Mouse (Mus musculus): ENCODE measurements around the gene Clnk.

Clnk gene

DNA sequence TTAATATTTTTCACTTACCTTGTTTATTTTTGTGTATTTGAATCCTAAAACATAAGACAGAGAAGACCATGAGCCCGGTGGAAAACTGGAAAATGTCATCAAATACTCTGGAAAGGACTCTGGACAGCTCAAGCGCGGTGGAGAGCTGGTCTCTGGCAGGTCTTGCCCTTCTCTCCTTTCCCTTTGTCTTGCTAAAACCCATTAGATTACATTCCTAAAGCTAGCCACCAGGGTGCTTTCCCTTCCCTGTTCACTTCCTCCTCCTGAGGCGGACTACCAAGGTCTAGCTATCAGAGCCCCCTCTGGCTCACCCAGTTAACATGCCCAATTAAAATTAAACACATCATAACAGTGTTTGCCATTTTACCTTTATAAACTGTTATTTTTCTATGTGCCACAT, 123.9 kb downstream of the Clnk start:
- no peak for DNase-seq (ENCODE audit: low spot score in 2 of 2)

GRCm38 (mm10) chr5:38708940-38709581, 167.6 kb downstream of the Clnk start:
- DNase-seq (ENCODE audit: low spot score in 2 of 2) = no peak

DNA sequence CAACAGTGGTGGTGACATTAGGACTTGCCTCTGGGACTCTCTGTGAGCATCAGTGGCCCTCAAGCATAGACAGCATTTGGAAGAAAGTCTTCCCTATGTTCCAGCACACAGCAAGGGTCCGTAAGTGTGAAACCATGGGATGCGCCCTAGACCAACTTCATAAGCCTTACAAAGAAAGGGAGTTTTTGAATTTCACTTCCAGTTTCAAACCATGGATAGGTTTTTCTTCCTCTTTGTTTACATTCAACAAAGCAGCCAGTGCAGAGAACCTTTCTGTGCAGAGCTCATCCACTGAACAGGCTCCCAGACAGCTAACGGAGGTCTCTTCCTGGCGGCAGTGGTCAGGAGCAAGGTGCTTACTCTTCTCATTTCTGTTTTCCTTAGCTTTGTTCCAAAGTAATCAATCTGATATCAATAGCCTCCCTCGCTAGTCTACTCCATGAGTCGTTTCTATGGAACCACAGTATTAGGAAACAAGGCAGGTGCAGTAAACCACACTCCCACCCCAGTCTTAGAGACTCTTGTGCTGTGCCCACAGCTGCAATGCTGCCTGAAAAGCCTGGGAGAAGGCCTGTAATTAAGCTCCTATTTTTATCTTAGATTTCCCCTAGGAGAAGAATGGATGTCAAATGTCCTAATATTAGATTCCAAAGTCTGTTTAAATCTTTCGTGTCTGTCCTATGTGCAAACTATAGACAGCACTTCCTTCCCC, 169.1 kb downstream of the Clnk start:
- no peak for DNase-seq (ENCODE audit: low spot score in 2 of 2)

DNA sequence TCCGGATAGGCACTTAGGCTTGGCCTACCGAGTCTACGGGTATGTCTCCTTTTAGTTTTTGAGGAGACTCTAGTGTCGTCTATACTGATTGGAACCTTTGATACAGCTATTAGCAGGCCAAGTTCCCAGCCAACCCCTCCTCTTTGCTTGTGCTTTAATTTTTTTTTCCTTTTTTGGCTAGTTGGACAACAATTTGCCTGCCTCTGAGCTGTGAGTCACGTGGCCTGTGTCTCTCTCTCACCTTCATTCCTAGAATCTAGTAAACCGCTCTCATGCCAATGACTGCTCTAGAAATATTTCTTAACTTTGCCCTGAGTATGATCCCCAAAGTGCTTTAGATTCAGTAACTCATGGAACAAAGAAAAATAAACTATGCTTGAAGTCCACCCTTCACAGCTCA, 173.7 kb downstream of the Clnk start:
- DNase-seq (ENCODE audit: low spot score in 2 of 2) = no peak

DNA sequence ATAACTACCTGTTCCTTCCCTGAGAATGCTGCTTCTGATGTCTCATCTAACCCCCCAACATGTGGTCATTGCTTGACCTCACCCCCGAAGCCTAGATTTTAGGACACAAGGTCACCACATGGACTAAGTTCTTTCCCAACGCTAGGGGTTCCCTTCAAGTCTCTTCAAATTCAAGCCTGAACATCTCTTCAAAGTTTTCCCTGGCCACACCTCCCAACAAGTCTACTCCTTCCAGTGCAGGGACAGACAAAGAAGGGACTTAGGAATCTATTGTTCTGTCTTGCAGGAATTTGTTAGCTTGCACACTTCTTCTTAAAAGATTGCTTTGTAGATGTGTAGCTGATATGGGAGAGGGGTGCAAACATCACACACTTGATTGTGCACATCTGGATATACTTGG, 174.5 kb downstream of the Clnk start:
- no peak for DNase-seq (ENCODE audit: low spot score in 2 of 2)

DNA sequence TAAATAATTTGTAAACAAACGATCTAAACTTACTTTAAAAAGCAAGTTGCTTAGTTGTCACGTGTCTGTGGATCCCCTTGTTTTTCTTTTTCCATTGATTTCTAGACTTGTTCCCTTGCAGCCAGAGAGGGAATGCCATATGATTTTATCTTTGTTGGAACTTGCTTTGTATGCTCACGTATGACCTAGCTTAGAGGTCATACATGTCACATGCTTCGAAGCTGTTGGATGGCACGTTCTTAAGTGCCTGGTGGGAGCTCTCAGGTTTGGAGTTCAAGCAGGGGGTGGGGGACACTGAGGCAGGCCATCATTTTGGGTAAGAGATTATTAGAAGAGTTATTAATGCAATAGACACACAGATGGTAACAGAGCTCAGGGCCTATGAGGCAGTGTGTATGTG, 178.1 kb downstream of the Clnk start:
- no peak for DNase-seq (ENCODE audit: low spot score in 2 of 2)

- DNase-seq (ENCODE audit: low spot score in 2 of 2) = no peak
These were observed 178.6 kb downstream of the Clnk start for GRCm38 (mm10) chr5:38698046-38698445.

- DNase-seq (ENCODE audit: low spot score in 2 of 2) = no peak
These were observed 179.8 kb downstream of the Clnk start for GRCm38 (mm10) chr5:38696616-38697375.

DNA sequence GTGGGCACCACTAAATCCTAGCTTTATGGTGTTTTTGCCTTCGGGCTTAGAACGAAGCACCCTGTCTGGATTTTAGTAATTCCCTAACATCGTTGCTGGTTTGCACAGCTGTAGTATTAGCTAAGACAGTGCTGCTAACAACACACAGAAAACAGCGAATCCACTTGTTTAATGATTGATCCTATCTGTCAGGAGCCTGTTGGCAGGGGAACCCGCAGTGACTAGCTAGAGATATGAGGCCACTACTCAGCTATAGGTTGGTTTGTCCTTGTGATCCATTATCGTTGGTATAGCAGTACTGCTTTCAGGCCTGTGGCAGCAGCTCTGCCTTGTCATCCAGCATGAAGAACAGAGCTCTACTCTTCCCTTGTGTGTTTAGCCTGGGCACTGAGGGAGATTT, 183.8 kb downstream of the Clnk start:
- no peak for DNase-seq (ENCODE audit: low spot score in 2 of 2)

GRCm38 (mm10) chr5:38689186-38689585, 187.4 kb downstream of the Clnk start:
- DNase-seq (ENCODE audit: low spot score in 2 of 2) = no peak

DNA sequence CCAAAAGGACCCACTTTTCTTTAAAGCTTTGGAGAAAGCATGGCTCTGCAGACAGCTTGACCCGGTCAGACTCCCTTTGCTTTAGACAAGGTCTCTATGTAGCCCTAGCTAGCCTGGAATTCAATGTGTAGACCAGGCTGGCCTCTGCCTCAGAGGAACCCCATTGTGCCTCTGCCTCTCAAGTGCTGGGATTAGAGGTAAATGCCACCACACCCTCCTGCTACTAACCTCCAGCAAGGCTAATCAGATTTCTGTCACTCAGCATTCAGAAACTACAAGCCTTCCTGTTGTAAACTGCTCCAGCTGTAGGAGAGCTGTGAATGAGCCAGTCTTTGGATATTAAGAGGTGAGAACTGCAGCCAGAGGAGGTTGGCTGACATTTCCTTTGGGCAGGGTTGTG, 188.9 kb downstream of the Clnk start:
- DNase-seq (ENCODE audit: low spot score in 2 of 2) = no peak

DNA sequence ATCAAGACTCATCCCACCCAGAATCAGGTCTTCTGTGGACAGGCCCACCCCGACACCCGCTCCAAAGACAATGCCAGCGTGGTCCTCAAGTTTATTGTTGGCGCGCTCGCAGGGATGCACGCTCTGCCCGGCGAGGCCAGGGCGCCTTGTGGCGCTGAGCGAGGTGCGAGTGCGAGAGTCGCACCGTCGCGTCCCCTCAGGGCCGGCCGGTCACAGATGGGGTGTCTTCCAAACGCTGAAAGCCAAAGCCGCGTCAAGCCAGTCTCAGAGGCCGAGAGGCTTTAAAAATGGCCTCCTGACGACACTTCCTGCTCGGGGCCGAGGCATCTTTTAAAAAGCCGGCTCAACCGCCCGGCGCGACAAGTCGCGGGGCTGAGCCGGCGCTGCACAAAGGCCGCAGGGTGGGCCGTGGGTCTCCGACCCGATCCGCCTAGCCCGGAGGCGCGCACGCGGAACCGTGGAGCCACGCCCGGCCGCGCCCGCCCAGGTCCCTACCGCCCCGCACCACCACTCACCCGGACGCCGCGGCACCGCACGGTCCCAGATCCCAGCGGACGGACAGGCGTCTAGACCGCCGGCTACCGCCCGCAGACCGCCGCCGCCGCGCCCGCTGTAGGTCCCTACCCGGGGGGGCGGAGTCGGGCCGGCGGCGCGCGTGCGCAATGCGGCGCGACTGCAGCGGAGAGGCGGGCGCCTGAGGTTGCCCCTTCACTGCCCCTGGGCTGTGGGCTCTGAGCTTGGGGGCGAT, 192.3 kb downstream of the Clnk start, which contains the start of gene Zfp518b:
Gene Zfp518b, minus strand, starts transcription at position 663 of the 748 bp plus-strand sequence.
- DNase-seq (ENCODE audit: low spot score in 2 of 2) = peak; percentile 45 to 75

GRCm38 (mm10) chr5:38658836-38659235, 217.8 kb downstream of the Clnk start:
- no peak for DNase-seq (ENCODE audit: low spot score in 2 of 2)
